Mouse (Mus musculus) CD8-positive naive resting alpha-beta T cell, adult 2 months (primary cell): ENCODE measurements around the gene Jsrp1.
A peak's percentile ranks its signal among the peaks of the same experiment; 100 is the strongest.
"Not testable (repeated sequence)": the region's sequence is repeated elsewhere in the genome, so short reads cannot be mapped to it uniquely, and the experiment has no call there.

Experiments used
- DNase-seq, 2 experiments: peaks; one replicate each; pipeline ENCODE4 v3.0.0; 2022; ENCODE audit warnings: low read depth in 2 of 2, low spot score in 2 of 2

Jsrp1 gene

GRCm38 (mm10) chr10:80835617-80836016, 22.3 kb upstream of the Jsrp1 start:
- no peak for DNase-seq

GRCm38 (mm10) chr10:80832818-80833217, 19.5 kb upstream of the Jsrp1 start:
- no peak for DNase-seq

- DNase-seq: no peak
Measured at GRCm38 (mm10) chr10:80831136-80831535, 17.8 kb upstream of the Jsrp1 start.

- DNase-seq: no peak
Measured at GRCm38 (mm10) chr10:80829359-80830278, 16.3 kb upstream of the Jsrp1 start.

- not testable (repeated sequence) for DNase-seq
Measured at GRCm38 (mm10) chr10:80828587-80828986, 15.3 kb upstream of the Jsrp1 start.

GRCm38 (mm10) chr10:80827870-80828420, 14.6 kb upstream of the Jsrp1 start:
- DNase-seq: no peak

- peak in 1 of 2 experiments; percentile 19 for DNase-seq
Measured at GRCm38 (mm10) chr10:80827063-80827869, 14.0 kb upstream of the Jsrp1 start.

- DNase-seq: peak; percentile 98
Measured at GRCm38 (mm10) chr10:80826151-80827062, 13.1 kb upstream of the Jsrp1 start, which contains the start of gene Oaz1. Gene Oaz1, plus strand, starts transcription at chr10:80826656.

GRCm38 (mm10) chr10:80824827-80825226, 11.5 kb upstream of the Jsrp1 start:
- no peak for DNase-seq

GRCm38 (mm10) chr10:80823847-80824643, 10.7 kb upstream of the Jsrp1 start:
- no peak for DNase-seq

GRCm38 (mm10) chr10:80823316-80823715, 10.0 kb upstream of the Jsrp1 start:
- DNase-seq: no peak

GRCm38 (mm10) chr10:80822528-80822927, 9.2 kb upstream of the Jsrp1 start:
- no peak for DNase-seq

GRCm38 (mm10) chr10:80821991-80822390, 8.7 kb upstream of the Jsrp1 start:
- peak in 1 of 2 experiments; percentile 50 for DNase-seq

GRCm38 (mm10) chr10:80819406-80819805, 6.1 kb upstream of the Jsrp1 start:
- DNase-seq: no peak

- DNase-seq: no peak
Measured at GRCm38 (mm10) chr10:80818599-80819281, 5.4 kb upstream of the Jsrp1 start.

- DNase-seq: not testable (repeated sequence)
Measured at GRCm38 (mm10) chr10:80817955-80818354, 4.7 kb upstream of the Jsrp1 start.

GRCm38 (mm10) chr10:80817164-80817563, 3.9 kb upstream of the Jsrp1 start:
- no peak for DNase-seq

GRCm38 (mm10) chr10:80816303-80816702, 3.0 kb upstream of the Jsrp1 start:
- not testable (repeated sequence) for DNase-seq

GRCm38 (mm10) chr10:80814800-80815199, 1.5 kb upstream of the Jsrp1 start:
- DNase-seq: no peak
